Mouse (Mus musculus) embryonic facial prominence, embryonic 13.5 days (tissue): ENCODE results near the gene Cyp3a57. TPM values are rescaled to one million over a fixed set of nuclear protein-coding genes. Genes with fewer than 3 reads are reported as not detected.

Experiments used
- ATAC-seq: fragments of 200-750 bp; cut with Nextera tagmentation; 2 replicates; pipeline ENCODE4 v1.8.0; 2017; ENCODE audit warnings: low read depth; ENCODE audit not compliant: insufficient number of reproducible peaks, insufficient read depth, low FRiP score, low TSS enrichment
- H3K27ac ChIP-seq: fragments of 300-500 bp; sonication (generic); 2 replicates; pipeline ENCODE4 v1.5.1; 2015; ENCODE audit warnings: moderate library complexity, mild to moderate bottlenecking, inconsistent platforms
- H3K27me3 ChIP-seq: fragments of 300-500 bp; sonication (generic); 2 replicates; pipeline ENCODE4 v1.6.1; 2015; ENCODE audit warnings: mild to moderate bottlenecking, inconsistent platforms
- H3K36me3 ChIP-seq: fragments of 300-500 bp; sonication (generic); 2 replicates; pipeline ENCODE4 v1.6.1; 2015; ENCODE audit warnings: mild to moderate bottlenecking, inconsistent platforms
- H3K4me1 ChIP-seq: fragments of 300-500 bp; sonication (generic); 2 replicates; pipeline ENCODE4 v1.6.1; 2015; ENCODE audit warnings: inconsistent platforms
- H3K4me2 ChIP-seq: fragments of 300-500 bp; sonication (generic); 2 replicates; pipeline ENCODE4 v1.6.1; 2015; ENCODE audit warnings: moderate library complexity, mild to moderate bottlenecking, inconsistent platforms
- H3K4me3 ChIP-seq: fragments of 300-500 bp; sonication (generic); 2 replicates; pipeline ENCODE4 v1.5.1; 2015; ENCODE audit warnings: mild to moderate bottlenecking, inconsistent platforms
- H3K9ac ChIP-seq: fragments of 300-500 bp; sonication (generic); 2 replicates; pipeline ENCODE4 v1.6.1; 2015; ENCODE audit warnings: mild to moderate bottlenecking, inconsistent platforms
- H3K9me3 ChIP-seq: fragments of 300-500 bp; sonication (generic); 2 replicates; pipeline ENCODE4 v1.6.1; 2016; ENCODE audit warnings: inconsistent platforms
- WGBS: fragments of 180-500 bp; shearing (Covaris S2); methylation state at CpG from one replicate; pipeline ENCODE4 v1.1.7; 2015; ENCODE audit warnings: mixed read lengths; 5-methylcytosine and 5-hydroxymethylcytosine counted together
- polyA plus RNA-seq: library from polyadenylated mRNA; unstranded; fragments of >200 nt; fragmentation: Nextera tagmentation; extraction: Ambion mirVana; gene quantifications from 2 replicates; pipeline ENCODE4 v1.2.1, GENCODE M21; 2015

The Cyp3a57 gene
- polyA plus RNA-seq, 1 experiment from 2014 or later, result not detected

DNA sequence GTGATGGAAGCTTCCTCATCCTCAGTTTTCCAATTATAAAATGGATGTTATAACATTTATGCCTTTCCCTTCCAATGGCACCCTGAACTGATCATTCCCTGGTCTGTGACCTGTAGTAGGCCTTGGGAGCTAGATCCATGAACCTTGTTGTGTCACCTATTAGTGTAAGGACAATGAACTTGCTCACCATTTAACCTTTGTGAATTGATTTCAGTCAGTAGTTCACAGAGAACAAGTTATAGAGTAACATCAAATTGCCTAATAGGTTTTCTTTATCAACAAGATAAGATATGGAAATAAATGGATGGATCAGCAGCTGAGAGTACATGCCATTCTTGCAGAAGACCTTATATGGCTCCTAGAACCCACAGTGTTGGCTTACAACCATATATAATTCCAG is 85.9 kb downstream of the Cyp3a57 start:
- peaks cover 20% of the 10 kb centered on the region; the same call in 1 of the 2 replicates for H3K9me3 ChIP-seq
- no peaks in the 10 kb centered on the region for H3K27me3 ChIP-seq
- no peak for ATAC-seq
- no peak overlapping the region for H3K4me2 ChIP-seq
- no peaks in the 10 kb centered on the region for H3K36me3 ChIP-seq
- no peak overlapping the region for H3K4me3 ChIP-seq
- no peaks in the 10 kb centered on the region for H3K4me1 ChIP-seq
- H3K9ac ChIP-seq, result no peak overlapping the region
- H3K27ac ChIP-seq, result no peak overlapping the region

DNA sequence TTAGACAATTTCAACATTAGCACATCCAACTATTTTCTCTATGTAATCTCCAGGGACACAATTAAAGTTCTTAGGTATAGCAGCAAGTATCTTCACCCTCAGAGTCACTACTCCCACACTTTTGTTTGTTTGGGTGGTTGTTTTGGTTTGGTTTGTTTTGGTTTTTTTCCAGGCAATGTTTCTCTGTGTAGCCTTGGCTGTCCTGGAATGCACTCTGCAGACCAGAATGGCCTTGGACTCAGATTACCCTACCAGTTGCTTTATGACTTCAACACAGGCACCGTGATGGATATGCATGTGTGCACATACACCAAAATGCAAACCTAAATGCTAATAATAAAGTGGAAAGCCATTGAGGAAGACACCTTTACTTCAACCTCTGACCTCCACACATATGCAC is 88.6 kb downstream of the Cyp3a57 start:
- H3K27ac ChIP-seq, result no peak overlapping the region
- H3K4me3 ChIP-seq, result no peak overlapping the region
- H3K9ac ChIP-seq, result no peak overlapping the region
- peaks cover 18% of the 10 kb centered on the region; the same call in 1 of the 2 replicates for H3K9me3 ChIP-seq
- 81% methylated on average over 1 of the region's 1 CpGs for WGBS
- no peaks in the 10 kb centered on the region for H3K4me1 ChIP-seq
- ATAC-seq, result no peak
- H3K4me2 ChIP-seq, result no peak overlapping the region
- no peaks in the 10 kb centered on the region for H3K36me3 ChIP-seq
- H3K27me3 ChIP-seq, result no peaks in the 10 kb centered on the region

Other genes starting within 250 kb of the Cyp3a57 start
- gene Arpc1b, start 231.1 kb upstream of the Cyp3a57 start, polyA plus RNA-seq, result 177 and 178 TPM in 2 replicates
- gene Pdap1, start 205.0 kb upstream of the Cyp3a57 start, polyA plus RNA-seq, result 128 and 146 TPM in 2 replicates
- 201 and 225 TPM in 2 replicates for gene Bud31, start 204.9 kb upstream of the Cyp3a57 start, polyA plus RNA-seq
- gene Ptcd1, start 178.2 kb upstream of the Cyp3a57 start, polyA plus RNA-seq, result 19.4 and 20.9 TPM in 2 replicates
- gene Cpsf4, start 178.1 kb upstream of the Cyp3a57 start, polyA plus RNA-seq, result 52.1 and 58.7 TPM in 2 replicates
- gene Atp5j2, start 153.2 kb upstream of the Cyp3a57 start, polyA plus RNA-seq, result 668 and 696 TPM in 2 replicates
- gene Zkscan14, start 143.4 kb upstream of the Cyp3a57 start, polyA plus RNA-seq, result 11.2 and 11.9 TPM in 2 replicates
- gene Zkscan5, start 140.7 kb upstream of the Cyp3a57 start, polyA plus RNA-seq, result 18.0 and 18.2 TPM in 2 replicates
- gene Zfp655, start 113.6 kb upstream of the Cyp3a57 start, polyA plus RNA-seq, result 33.7 and 36.2 TPM in 2 replicates
- gene Zscan25, start 64.8 kb upstream of the Cyp3a57 start, polyA plus RNA-seq, result 0.80 and 0.83 TPM in 2 replicates
- not detected in 2 replicates for gene Cyp3a16, start 124.4 kb downstream of the Cyp3a57 start, polyA plus RNA-seq
- not detected in 2 replicates for gene Cyp3a41b, start 239.5 kb downstream of the Cyp3a57 start, polyA plus RNA-seq